ENCODE assay signal across 8 mouse cellular contexts in the genomic region with DNA sequence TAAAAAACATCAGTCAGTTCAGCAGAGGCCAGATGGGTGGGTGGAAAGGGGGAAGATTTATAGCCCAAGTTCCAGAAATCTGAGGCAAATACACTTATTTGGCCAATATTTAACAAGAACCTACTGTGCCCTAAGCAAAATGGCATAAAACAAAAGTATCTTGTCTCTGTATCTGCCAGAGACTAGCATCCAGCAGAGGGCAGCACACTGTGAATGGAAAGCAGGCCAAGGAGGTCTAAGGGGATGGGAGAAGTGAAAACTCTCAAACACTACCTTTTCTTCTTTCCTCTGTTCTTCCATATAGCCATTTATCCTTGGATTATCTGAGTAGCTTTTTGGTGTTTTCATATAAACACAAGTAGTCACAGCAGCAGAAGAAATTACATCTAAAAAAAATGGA.
DNase-seq lines count a peak whose midpoint lies in the region; ATAC-seq lines count a peak whose summit lies in the region.

No protein-coding gene starts in this region.

- H3K27me3 ChIP-seq in neural tube, embryonic 14.5 days (ENCODE audit: control insufficient read depth, insufficient read depth, low read length) = no peaks in the 10 kb centered on the region

- no peak overlapping the region for H3K27ac ChIP-seq in neural tube, embryonic 14.5 days (ENCODE audit: low read depth, low read length)

- H3K4me1 ChIP-seq in neural tube, embryonic 14.5 days (ENCODE audit: control insufficient read depth, insufficient read depth, low read length) = no peaks in the 10 kb centered on the region

- DNase-seq in heart, postnatal 4 days = peak; percentile 65
- DNase-seq in heart, adult 11 months = no peak
- peak; percentile 54 for DNase-seq in urinary bladder, postnatal 14 days (ENCODE audit: low spot score)
- DNase-seq in urinary bladder, postnatal 10 days (ENCODE audit: low spot score) = no peak
- DNase-seq in embryo, embryonic 11.5 days (ENCODE audit: low read depth, low spot score) = peak; percentile 36
- peak; percentile 24 for DNase-seq in layer of hippocampus, adult 9-10 months (ENCODE audit: low spot score)
- no peak for DNase-seq in natural killer cell, adult 2 months (ENCODE audit: low spot score in 2 of 2)

- H3K4me3 ChIP-seq in neural tube, embryonic 14.5 days (ENCODE audit: low read depth, low read length) = no peak overlapping the region

- no peaks in the 10 kb centered on the region for H3K9me3 ChIP-seq in neural tube, embryonic 14.5 days (ENCODE audit: control insufficient read depth, low read length)

- no peaks in the 10 kb centered on the region for H3K36me3 ChIP-seq in neural tube, embryonic 14.5 days (ENCODE audit: control insufficient read depth, insufficient read depth, low read length)

- H3K9ac ChIP-seq in neural tube, embryonic 14.5 days (replicated peaks; ENCODE audit: low read depth, low read length) = no peak overlapping the region

- peak; percentile 58; the same call in 1 of the 2 replicates for ATAC-seq in neural tube, embryonic 14.5 days (ENCODE audit: low read depth)

- H3K4me2 ChIP-seq in neural tube, embryonic 14.5 days (ENCODE audit: low read depth, low read length) = no peak overlapping the region

Comparison
In these comparisons a context has a peak if more than half of its experiments do, and no peak if none do; other contexts are left out.
1. DNase-seq: peak in heart, postnatal 4 days (single experiment), urinary bladder, postnatal 14 days (single experiment), embryo, embryonic 11.5 days (single experiment) and layer of hippocampus, adult 9-10 months (single experiment); none in heart, adult 11 months (single experiment), urinary bladder, postnatal 10 days (single experiment) and natural killer cell, adult 2 months (0 of 2).